21 mouse cellular contexts compared by ENCODE assay signal in the genomic region with DNA sequence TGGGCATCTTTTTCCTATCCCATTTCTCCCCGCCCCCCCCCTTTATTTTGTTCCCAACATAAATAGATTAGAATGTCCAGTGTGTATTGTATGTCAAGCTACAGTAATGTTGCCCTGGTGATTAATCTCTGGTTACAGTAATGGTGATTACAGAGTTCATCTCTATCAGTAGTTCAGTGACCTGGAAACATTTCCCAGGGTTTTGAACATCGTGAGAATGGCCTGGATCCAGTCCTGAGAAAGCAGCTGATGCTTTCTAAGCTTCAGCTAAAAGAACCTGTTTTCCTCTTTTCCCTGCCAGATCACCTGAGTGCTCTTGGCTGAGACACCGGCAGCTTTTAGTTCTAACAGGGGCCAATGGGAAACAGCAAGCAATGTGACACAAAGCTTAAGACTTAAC. TPM values are rescaled to one million over a fixed set of nuclear protein-coding genes. Genes with fewer than 3 reads are reported as not detected.
DNase-seq lines count a peak whose midpoint lies in the region; ATAC-seq and TF ChIP-seq lines count a peak whose summit lies in the region.
"Had no signal": no experiment of that assay in that cellular context is flagged by ENCODE, and none has a peak within 500 bp of the region (broad histone marks: within the 10 kb centered on the region; RNA-seq: fewer than 3 reads in every experiment).

No protein-coding gene starts in this region.

- no peak overlapping the region for H3K4me3 ChIP-seq in kidney, adult 2 months (ENCODE audit: insufficient read depth, low read depth, low read length)
- H3K4me3 ChIP-seq in forebrain, embryonic 15.5 days, result no peak overlapping the region
- H3K4me3 ChIP-seq: heart, embryonic 15.5 days; lung, embryonic 15.5 days; midbrain, embryonic 12.5 days; myocyte had no signal

- no peak overlapping the region for H3K4me2 ChIP-seq in forebrain, embryonic 15.5 days (replicated peaks)
- H3K4me2 ChIP-seq: heart, embryonic 15.5 days; lung, embryonic 15.5 days; midbrain, embryonic 12.5 days had no signal

- H3K36me3 ChIP-seq in kidney, adult 2 months (ENCODE audit: control insufficient read depth, insufficient read depth, low read length), result no peaks in the 10 kb centered on the region
- H3K36me3 ChIP-seq in forebrain, embryonic 15.5 days, result no peaks in the 10 kb centered on the region
- H3K36me3 ChIP-seq: heart, embryonic 15.5 days; lung, embryonic 15.5 days; midbrain, embryonic 12.5 days had no signal

- H3K9me3 ChIP-seq in forebrain, embryonic 15.5 days, result no peaks in the 10 kb centered on the region
- H3K9me3 ChIP-seq: heart, embryonic 15.5 days; lung, embryonic 15.5 days; midbrain, embryonic 12.5 days had no signal

- WGBS in kidney, adult 2 months, result 26% methylated on average over 3 of the region's 3 CpGs
- WGBS in forebrain, embryonic 15.5 days, result 26% methylated on average over 3 of the region's 3 CpGs

- H3K27me3 ChIP-seq in kidney, adult 2 months (replicated peaks; ENCODE audit: control insufficient read depth, insufficient read depth, low read length), result no peaks in the 10 kb centered on the region
- no peaks in the 10 kb centered on the region for H3K27me3 ChIP-seq in forebrain, embryonic 15.5 days
- H3K27me3 ChIP-seq: CH12.LX; heart, embryonic 15.5 days; lung, embryonic 15.5 days; midbrain, embryonic 12.5 days had no signal

- no peak overlapping the region for H3K27ac ChIP-seq in kidney, adult 2 months (ENCODE audit: insufficient read depth, low read depth, low read length)
- H3K27ac ChIP-seq in forebrain, embryonic 15.5 days (replicated peaks), result no peak overlapping the region
- H3K27ac ChIP-seq: heart, embryonic 15.5 days; liver, embryonic 14.5 days; lung, embryonic 15.5 days; midbrain, embryonic 12.5 days had no signal

- H3K9ac ChIP-seq in forebrain, embryonic 15.5 days (replicated peaks), result no peak overlapping the region
- H3K9ac ChIP-seq: heart, embryonic 15.5 days; liver, embryonic 14.5 days; lung, embryonic 15.5 days; midbrain, embryonic 12.5 days had no signal

- peak; percentile 20 to 42 for DNase-seq in cerebellum, postnatal 25 days
- DNase-seq in cerebellum, adult 8-10 months, result no peak
- DNase-seq in kidney, adult 2 months, result peak; percentile 22
- DNase-seq in kidney, adult 8-10 months, result no peak
- peak; percentile 41 for DNase-seq in Muller cell, postnatal 12 days (ENCODE audit: inconsistent ontology term)
- no peak for DNase-seq in layer of hippocampus, postnatal 10 days (ENCODE audit: low spot score in 2 of 2)
- DNase-seq: adrenal gland, postnatal 25 days; gastrocnemius, postnatal 10 days; heart, adult 18-20 months; heart, postnatal 4 days; kidney, adult 18-20 months; thymus, postnatal 14 days had no signal

- H3K4me1 ChIP-seq in kidney, adult 2 months (ENCODE audit: control insufficient read depth, insufficient read depth, low read length), result no peaks in the 10 kb centered on the region
- H3K4me1 ChIP-seq in forebrain, embryonic 15.5 days, result no peaks in the 10 kb centered on the region

- ATAC-seq in forebrain, embryonic 15.5 days (replicated peaks), result peak; percentile 60; the same call in 1 of the 2 replicates
- no peak for ATAC-seq in monocyte, adult 5-6 weeks (replicated peaks; ENCODE audit: insufficient number of reproducible peaks, low FRiP score, low TSS enrichment, poor library complexity, severe bottlenecking)

- no peak for TF ChIP-seq POLR2A in kidney, adult 2 months (IDR thresholded peaks at IDR 0.05; ENCODE audit: low read depth, low read length)

- TF ChIP-seq CTCF in kidney, adult 2 months (conservative IDR thresholded peaks at IDR 0.05; ENCODE audit: insufficient read depth, insufficient read length, low read depth, low read length), result no peak

RNA-seq across cellular contexts. Expression of gene Rnf17, which starts 12.1 kb away (rescaled TPM):
- polyA plus RNA-seq in kidney, adult 2 months (2012; rRNA removed), result 0.05 TPM in 1 of 2 replicates, not detected in the other
- 0.52 and 0.70 TPM in 2 replicates for polyA plus RNA-seq in forebrain, embryonic 15.5 days (2015; fragmentation: Nextera tagmentation; extraction: Ambion mirVana)
- total RNA-seq in layer of hippocampus, postnatal 10 days (2021), result 1 to 10 TPM in 1 of 2 experiments, under 1 TPM in 1; 0.85 to 1.0 TPM
- 0.64 to 2.1 TPM (median 0.67 TPM) in 3 replicates for total RNA-seq in monocyte, adult 5-6 weeks (2017)
- total RNA-seq: CH12.LX; gastrocnemius, postnatal 10 days had no signal
- polyA plus RNA-seq: myocyte had no signal

RNA-seq across cellular contexts. Expression of gene Atp12a, which starts 25.4 kb away (rescaled TPM):
- 0.22 and 0.25 TPM in 2 replicates for polyA plus RNA-seq in kidney, adult 2 months (2012; rRNA removed)
- polyA plus RNA-seq in forebrain, embryonic 15.5 days (2015; fragmentation: Nextera tagmentation; extraction: Ambion mirVana), result 0.14 and 0.15 TPM in 2 replicates
- total RNA-seq in layer of hippocampus, postnatal 10 days (2021), result under 1 TPM; 0.09 to 0.11 TPM
- not detected in 3 replicates for total RNA-seq in monocyte, adult 5-6 weeks (2017)
- total RNA-seq: adrenal gland, postnatal 25 days; CH12.LX; gastrocnemius, postnatal 10 days; heart, adult 18-20 months; heart, postnatal 4 days; MEL had no signal
- polyA plus RNA-seq: liver, embryonic 14.5 days; myocyte had no signal

Comparison
In these comparisons a context has a peak if more than half of its experiments do, and no peak if none do; other contexts are left out.
1. DNase-seq: peak in cerebellum, postnatal 25 days (2 of 2), kidney, adult 2 months (single experiment) and Muller cell, postnatal 12 days (single experiment); none in cerebellum, adult 8-10 months (single experiment), kidney, adult 8-10 months (0 of 2) and layer of hippocampus, postnatal 10 days (0 of 2).